Mouse (Mus musculus) limb, embryonic 10.5 days (tissue): ENCODE results near the gene Acad10. TPM values are rescaled to one million over a fixed set of nuclear protein-coding genes. Genes with fewer than 3 reads are reported as not detected.

Experiments used
- polyA plus RNA-seq: library from polyadenylated mRNA; unstranded; fragments of >200 nt; fragmentation: Nextera tagmentation; extraction: Ambion mirVana; gene quantifications from 2 replicates; pipeline ENCODE4 v1.2.1, GENCODE M21; 2016

Gene Acad10
- polyA plus RNA-seq, 1 experiment from 2014 or later: 2.0 TPM

Other genes starting within 250 kb of the Acad10 start
- gene Tmem116, start 208.6 kb downstream of the Acad10 start, polyA plus RNA-seq: 0.55 and 0.73 TPM in 2 replicates
- gene Erp29, start 208.0 kb downstream of the Acad10 start, polyA plus RNA-seq: 102 and 112 TPM in 2 replicates
- gene Adam1b, start 157.1 kb downstream of the Acad10 start, polyA plus RNA-seq: not detected in 2 replicates
- gene Adam1a, start 115.0 kb downstream of the Acad10 start, polyA plus RNA-seq: 0.90 and 1.3 TPM in 2 replicates
- gene Gm42878, start 115.0 kb downstream of the Acad10 start, polyA plus RNA-seq: not detected in 2 replicates
- gene Mapkapk5, start 114.6 kb downstream of the Acad10 start, polyA plus RNA-seq: 50.3 and 60.3 TPM in 2 replicates
- gene Aldh2, start 66.7 kb downstream of the Acad10 start, polyA plus RNA-seq: 153 and 163 TPM in 2 replicates
- gene Acad12, start 41.6 kb downstream of the Acad10 start, polyA plus RNA-seq: 2.6 and 3.5 TPM in 2 replicates
- 38.8 and 45.7 TPM in 2 replicates for gene Brap, start within 50 bp of the Acad10 start, polyA plus RNA-seq
- 40.2 and 52.6 TPM in 2 replicates for gene Atxn2, start 50.8 kb upstream of the Acad10 start, polyA plus RNA-seq
- 10.9 and 11.2 TPM in 2 replicates for gene Sh2b3, start 177.1 kb upstream of the Acad10 start, polyA plus RNA-seq
- gene Pheta1, start 188.5 kb upstream of the Acad10 start, polyA plus RNA-seq: 60.2 and 67.0 TPM in 2 replicates